Mouse (Mus musculus) intestine, postnatal 0 days (tissue): Measurements from ENCODE around the gene Rnf133. TPM values are rescaled to one million over a fixed set of nuclear protein-coding genes. Genes with fewer than 3 reads are reported as not detected.

Experiments
- ATAC-seq: fragments of 200-750 bp; cut with Nextera tagmentation; 2 replicates; pipeline ENCODE4 v1.8.0; 2017; ENCODE audit warnings: mild to moderate bottlenecking, moderate TSS enrichment, moderate library complexity
- H3K27ac ChIP-seq: fragments of 300-500 bp; sonication (generic); 2 replicates; pipeline ENCODE4 v1.5.1; 2014; ENCODE audit warnings: mild to moderate bottlenecking, low read depth, low read length, moderate library complexity
- H3K27me3 ChIP-seq: fragments of 300-500 bp; sonication (generic); replicated peaks from 2 replicates; pipeline ENCODE4 v1.6.1; 2014; ENCODE audit warnings: low read length, mixed read lengths; ENCODE audit not compliant: control insufficient read depth, insufficient read depth
- H3K36me3 ChIP-seq: fragments of 300-500 bp; sonication (generic); 2 replicates; pipeline ENCODE4 v1.6.1; 2014; ENCODE audit warnings: mild to moderate bottlenecking, moderate library complexity; ENCODE audit not compliant: control insufficient read depth, insufficient read depth
- H3K4me1 ChIP-seq: fragments of 300-500 bp; sonication (generic); replicated peaks from 2 replicates; pipeline ENCODE4 v1.6.1; 2014; ENCODE audit warnings: antibody characterized with exemption, low read length, mixed read lengths; ENCODE audit not compliant: control insufficient read depth, insufficient read depth
- H3K4me2 ChIP-seq: fragments of 300-500 bp; sonication (generic); replicated peaks from 2 replicates; pipeline ENCODE4 v1.6.1; 2014; ENCODE audit warnings: low read depth, mild to moderate bottlenecking, moderate library complexity
- H3K4me3 ChIP-seq: fragments of 300-500 bp; sonication (generic); 2 replicates; pipeline ENCODE4 v1.5.1; 2014; ENCODE audit warnings: low read depth, low read length
- H3K9ac ChIP-seq: fragments of 300-500 bp; sonication (generic); 2 replicates; pipeline ENCODE4 v1.6.1; 2014; ENCODE audit warnings: mild to moderate bottlenecking, low read depth, low read length
- H3K9me3 ChIP-seq: fragments of 300-500 bp; sonication (generic); 2 replicates; pipeline ENCODE4 v1.6.1; 2016; ENCODE audit warnings: mixed run types; ENCODE audit not compliant: control insufficient read depth
- CTCF ChIP-seq: sonication (generic); IDR thresholded peaks from 2 replicates; pipeline ENCODE4 v1.5.1; 2016; ENCODE audit warnings: low read depth, mild to moderate bottlenecking, control low read depth, antibody characterized with exemption, moderate library complexity
- WGBS: fragments of 180-500 bp; shearing (Covaris S2); extraction: QIAGEN DNeasy Blood & Tissue Kit; methylation state at CpG from one replicate; pipeline ENCODE4 v1.1.7; 2014; 5-methylcytosine and 5-hydroxymethylcytosine counted together
- polyA plus RNA-seq: library from polyadenylated mRNA; unstranded; fragments of >200 nt; fragmentation: Nextera tagmentation; extraction: Ambion mirVana; gene quantifications from 2 replicates; pipeline ENCODE4 v1.2.1, GENCODE M21; 2015

Rnf133 gene
- polyA plus RNA-seq = not detected in 2 replicates

GRCm38 (mm10) chr6:23650205-23650604, at the start of gene Rnf133:
Gene Rnf133 (minus strand): TSS chr6:23650305.
- WGBS = 84% methylated on average over 2 of the region's 2 CpGs
- no peak within 1 kb of the TSS for H3K9ac ChIP-seq

GRCm38 (mm10) chr6:23678172-23678571, 28.1 kb upstream of the Rnf133 start:
- Histone ChIP-seq H3K36me3 (no peaks in the 10 kb centered on the region), H3K4me3 (no peak overlapping the region), H3K9ac (no peak overlapping the region), H3K27me3 (no peaks in the 10 kb centered on the region), H3K4me2 (no peak overlapping the region), H3K4me1 (no peaks in the 10 kb centered on the region), H3K9me3 (no peaks in the 10 kb centered on the region), H3K27ac (no peak overlapping the region)
- no peak for ATAC-seq
- TF ChIP-seq CTCF = no peak
- 69% methylated on average over 1 of the region's 1 CpGs for WGBS

More at GRCm38 (mm10) chr6:23650205-23650604, at the start of gene Rnf133:
- H3K27ac ChIP-seq = no peak within 1 kb of the TSS
- no peaks in the 10 kb centered on the region for H3K36me3 ChIP-seq
- H3K4me2 ChIP-seq = no peak within 1 kb of the TSS
- no peak within 1 kb of the TSS for H3K4me3 ChIP-seq
- H3K4me1 ChIP-seq = no peaks in the 10 kb centered on the region
- no peaks in the 10 kb centered on the region for H3K9me3 ChIP-seq
- no peaks in the 10 kb centered on the region for H3K27me3 ChIP-seq
- ATAC-seq = no peak
- no peak for TF ChIP-seq CTCF

- H3K27ac ChIP-seq = no peak within 1 kb of the TSS
- H3K9ac ChIP-seq = no peak within 1 kb of the TSS
- TF ChIP-seq CTCF = no peak
- H3K4me3 ChIP-seq = no peak within 1 kb of the TSS
- no peaks in the 10 kb centered on the region for H3K4me1 ChIP-seq
- WGBS = 90% methylated on average over 2 of the region's 2 CpGs
- H3K9me3 ChIP-seq = no peaks in the 10 kb centered on the region
- H3K27me3 ChIP-seq = no peaks in the 10 kb centered on the region
- ATAC-seq = no peak
- no peak within 1 kb of the TSS for H3K4me2 ChIP-seq
- no peaks in the 10 kb centered on the region for H3K36me3 ChIP-seq
Measured at GRCm38 (mm10) chr6:23655036-23655435, 4.9 kb upstream of the Rnf133 start, which contains the start of gene Rnf148. Gene Rnf148 (minus strand): TSS chr6:23655136.

GRCm38 (mm10) chr6:23648732-23649131, 1.4 kb downstream of the Rnf133 start:
- ATAC-seq = no peak
- Histone ChIP-seq H3K4me1 (no peaks in the 10 kb centered on the region), H3K36me3 (no peaks in the 10 kb centered on the region), H3K27me3 (no peaks in the 10 kb centered on the region), H3K9me3 (no peaks in the 10 kb centered on the region), H3K9ac (no peak overlapping the region), H3K27ac (no peak overlapping the region), H3K4me2 (no peak overlapping the region), H3K4me3 (no peak overlapping the region)
- WGBS = 70% methylated on average over 8 of the region's 8 CpGs
- TF ChIP-seq CTCF = no peak

GRCm38 (mm10) chr6:23647627-23648247, 2.4 kb downstream of the Rnf133 start:
- no peak for ATAC-seq
- Histone ChIP-seq H3K27me3 (no peaks in the 10 kb centered on the region), H3K4me3 (no peak overlapping the region), H3K36me3 (no peaks in the 10 kb centered on the region), H3K9me3 (no peaks in the 10 kb centered on the region), H3K9ac (no peak overlapping the region), H3K4me2 (no peak overlapping the region), H3K27ac (no peak overlapping the region), H3K4me1 (no peaks in the 10 kb centered on the region)
- 66% methylated on average over 7 of the region's 7 CpGs for WGBS
- TF ChIP-seq CTCF = no peak

GRCm38 (mm10) chr6:23637081-23637480, 13.0 kb downstream of the Rnf133 start:
- 63% methylated on average over 3 of the region's 3 CpGs for WGBS
- Histone ChIP-seq H3K9me3 (no peaks in the 10 kb centered on the region), H3K4me3 (no peak overlapping the region), H3K36me3 (no peaks in the 10 kb centered on the region), H3K27me3 (no peaks in the 10 kb centered on the region), H3K4me2 (no peak overlapping the region), H3K9ac (no peak overlapping the region), H3K27ac (no peak overlapping the region), H3K4me1 (no peaks in the 10 kb centered on the region)
- TF ChIP-seq CTCF = no peak
- ATAC-seq = no peak

GRCm38 (mm10) chr6:23635208-23635607, 14.9 kb downstream of the Rnf133 start:
- Histone ChIP-seq H3K9me3 (no peaks in the 10 kb centered on the region), H3K36me3 (no peaks in the 10 kb centered on the region), H3K4me3 (no peak overlapping the region), H3K27ac (no peak overlapping the region), H3K4me1 (no peaks in the 10 kb centered on the region), H3K9ac (no peak overlapping the region), H3K27me3 (no peaks in the 10 kb centered on the region), H3K4me2 (no peak overlapping the region)
- 88% methylated on average over 3 of the region's 3 CpGs for WGBS
- no peak for TF ChIP-seq CTCF
- ATAC-seq = no peak
